Mouse (Mus musculus) forebrain, embryonic 16.5 days (tissue): ENCODE measurements at regions not wholly inside any gene's neighbourhood (a gene's known extent, or its start where the extent isn't known, plus 50 kb on each side); places are given as distances from the start of the nearest gene placed in this dataset.
A peak's percentile ranks its signal among the peaks of the same experiment; 100 is the strongest.

ENCODE experiments used
- ATAC-seq: fragments of 200-750 bp; cut with Nextera tagmentation; 2 replicates; pipeline ENCODE4 v1.8.0; 2017; ENCODE audit warnings: mild to moderate bottlenecking, moderate library complexity
- H3K27ac ChIP-seq: fragments of 300-500 bp; sonication (generic); 2 replicates; pipeline ENCODE4 v1.5.1; 2014; ENCODE audit warnings: low read length, control low read depth
- H3K27me3 ChIP-seq: fragments of 300-500 bp; sonication (generic); replicated peaks from 2 replicates; pipeline ENCODE4 v1.6.1; 2014; ENCODE audit warnings: low read length; ENCODE audit not compliant: control insufficient read depth, insufficient read depth
- H3K36me3 ChIP-seq: fragments of 300-500 bp; sonication (generic); 2 replicates; pipeline ENCODE4 v1.6.1; 2014; ENCODE audit not compliant: control insufficient read depth, insufficient read depth
- H3K4me1 ChIP-seq: fragments of 300-500 bp; sonication (generic); replicated peaks from 2 replicates; pipeline ENCODE4 v1.6.1; 2014; ENCODE audit warnings: low read length; ENCODE audit not compliant: control insufficient read depth, insufficient read depth
- H3K4me2 ChIP-seq: fragments of 300-500 bp; sonication (generic); 2 replicates; pipeline ENCODE4 v1.6.1; 2014; ENCODE audit warnings: mild to moderate bottlenecking, low read length, control low read depth
- H3K4me3 ChIP-seq: fragments of 300-500 bp; sonication (generic); replicated peaks from 2 replicates; pipeline ENCODE4 v1.5.1; 2014; ENCODE audit warnings: mild to moderate bottlenecking, low read length, control low read depth
- H3K9ac ChIP-seq: fragments of 300-500 bp; sonication (generic); replicated peaks from 2 replicates; pipeline ENCODE4 v1.6.1; 2014; ENCODE audit warnings: low read depth, low read length, control low read depth
- H3K9me3 ChIP-seq: fragments of 300-500 bp; sonication (generic); 2 replicates; pipeline ENCODE4 v1.6.1; 2016; ENCODE audit warnings: low read length; ENCODE audit not compliant: control insufficient read depth
- WGBS: fragments of 180-500 bp; shearing (Covaris S2); extraction: QIAGEN DNeasy Blood & Tissue Kit; methylation state at CpG from one replicate; pipeline ENCODE4 v1.1.7; 2014; 5-methylcytosine and 5-hydroxymethylcytosine counted together

DNA sequence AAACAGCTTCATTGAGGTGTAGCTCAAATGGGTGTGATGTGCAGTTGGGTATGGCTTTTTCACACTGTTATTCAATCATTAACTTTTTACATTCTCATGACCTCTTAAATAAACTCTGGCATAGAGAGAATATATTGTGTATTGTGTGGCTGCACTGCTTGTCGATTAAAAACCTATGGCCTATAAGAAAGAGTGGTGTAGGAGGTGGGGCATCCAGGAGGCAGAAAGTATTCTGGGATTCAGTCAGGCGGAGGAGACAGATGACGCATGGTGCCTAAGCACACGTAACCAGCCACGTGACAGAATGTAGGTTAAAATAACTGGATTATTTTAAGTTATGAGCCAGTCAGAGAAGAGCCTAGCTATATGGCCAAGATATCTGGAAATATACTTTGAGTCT lies 78.2 kb upstream of the Slc16a7 start:
- Histone ChIP-seq H3K4me3 (no peak overlapping the region), H3K27me3 (no peaks in the 10 kb centered on the region), H3K9ac (no peak overlapping the region), H3K27ac (no peak overlapping the region), H3K4me1 (no peaks in the 10 kb centered on the region), H3K36me3 (no peaks in the 10 kb centered on the region), H3K9me3 (no peaks in the 10 kb centered on the region), H3K4me2 (no peak overlapping the region)
- WGBS: 91% methylated on average over 5 of the region's 5 CpGs
- ATAC-seq: no peak

DNA sequence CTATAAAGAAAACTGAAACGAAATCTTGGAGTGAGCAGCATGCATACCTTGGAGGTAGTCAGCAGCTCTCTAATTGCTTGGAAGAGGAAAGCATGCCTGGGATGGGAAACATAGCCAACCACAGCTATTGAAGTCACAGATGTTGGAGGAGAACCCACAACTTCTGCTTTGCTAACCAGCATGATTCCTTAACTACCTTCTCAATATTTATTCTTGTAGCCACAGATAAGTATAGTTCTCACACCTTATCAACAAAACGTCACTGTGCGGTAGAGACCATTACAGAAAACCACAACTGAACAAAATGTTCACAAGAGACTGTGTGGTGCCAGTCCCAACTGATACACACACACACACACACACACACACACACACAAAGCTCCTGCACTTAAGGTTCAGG lies 99.1 kb upstream of the Slc16a7 start:
- WGBS: 86% methylated on average over 3 of the region's 3 CpGs
- Histone ChIP-seq H3K4me3 (no peak overlapping the region), H3K4me1 (no peaks in the 10 kb centered on the region), H3K27me3 (no peaks in the 10 kb centered on the region), H3K9ac (no peak overlapping the region), H3K9me3 (no peaks in the 10 kb centered on the region), H3K36me3 (no peaks in the 10 kb centered on the region), H3K4me2 (no peak overlapping the region), H3K27ac (no peak overlapping the region)
- no peak for ATAC-seq

DNA sequence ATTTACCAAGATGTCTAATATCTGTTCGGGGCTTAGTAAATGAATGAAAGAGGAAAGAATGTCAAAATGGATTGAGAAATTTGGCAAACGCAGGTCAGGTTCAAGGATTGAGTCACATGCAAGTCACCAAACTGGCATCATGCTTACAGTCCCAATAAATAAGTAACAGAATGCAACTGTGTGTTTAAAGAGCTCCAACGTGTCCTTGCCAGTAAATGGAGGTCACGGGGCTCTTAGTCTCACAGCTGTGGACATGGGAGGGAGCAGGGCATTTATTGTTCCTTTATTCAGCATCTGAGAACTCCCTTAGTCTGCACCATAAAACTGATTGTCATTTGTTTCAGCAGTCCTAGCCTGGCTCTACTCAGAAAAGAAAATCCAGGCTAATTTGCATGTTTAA lies 101.1 kb upstream of the Slc16a7 start:
- H3K4me3 ChIP-seq: no peak overlapping the region
- H3K27me3 ChIP-seq: no peaks in the 10 kb centered on the region
- H3K9me3 ChIP-seq: no peaks in the 10 kb centered on the region
- H3K4me2 ChIP-seq: no peak overlapping the region
- no peak overlapping the region for H3K9ac ChIP-seq
- no peaks in the 10 kb centered on the region for H3K4me1 ChIP-seq
- H3K27ac ChIP-seq: no peak overlapping the region
- no peaks in the 10 kb centered on the region for H3K36me3 ChIP-seq
- ATAC-seq: no peak
- 40% methylated on average over 4 of the region's 4 CpGs for WGBS

DNA sequence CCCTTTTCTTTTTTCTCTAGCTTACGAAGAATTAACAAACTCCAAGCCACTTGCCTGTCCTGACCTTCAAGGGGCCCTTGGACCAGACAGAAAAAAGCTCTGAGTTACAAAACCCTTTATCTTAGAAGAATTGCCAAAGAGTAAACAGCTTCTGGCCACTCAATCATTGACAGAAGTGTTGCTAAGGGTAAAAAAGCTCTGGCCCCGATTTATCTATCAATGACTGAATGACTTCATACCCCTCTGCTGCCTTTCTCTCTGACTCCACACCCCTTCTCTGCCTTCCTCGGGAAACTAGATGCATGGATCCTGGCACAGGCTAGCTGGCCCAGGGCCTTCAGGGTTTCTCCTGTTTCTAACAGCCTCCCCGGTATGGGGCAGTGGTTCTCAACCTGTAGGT lies 105.2 kb upstream of the Slc16a7 start:
- ATAC-seq: no peak
- H3K27me3 ChIP-seq: no peaks in the 10 kb centered on the region
- no peak overlapping the region for H3K4me3 ChIP-seq
- no peaks in the 10 kb centered on the region for H3K9me3 ChIP-seq
- no peaks in the 10 kb centered on the region for H3K4me1 ChIP-seq
- H3K27ac ChIP-seq: no peak overlapping the region
- WGBS: 68% methylated on average over 4 of the region's 4 CpGs
- H3K4me2 ChIP-seq: no peak overlapping the region
- no peak overlapping the region for H3K9ac ChIP-seq
- no peaks in the 10 kb centered on the region for H3K36me3 ChIP-seq

DNA sequence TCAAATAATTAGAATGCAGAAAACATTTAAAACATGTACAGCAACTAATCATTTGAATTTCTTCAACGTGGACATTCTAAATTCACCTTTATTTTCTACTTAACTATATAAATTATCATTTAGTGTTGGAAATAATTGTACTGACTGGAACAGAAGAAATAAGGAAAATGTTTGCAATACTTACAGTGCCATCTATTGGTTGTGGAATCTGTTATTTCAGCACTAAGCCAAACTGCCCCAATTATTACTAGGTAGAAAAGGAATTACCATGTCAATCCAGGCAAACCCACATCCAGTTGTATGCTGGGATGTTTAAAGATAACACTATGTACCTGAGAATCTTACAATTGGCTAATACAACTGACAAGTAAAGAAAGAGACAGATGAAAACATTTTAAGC lies 109.1 kb upstream of the Slc16a7 start:
- no peak overlapping the region for H3K4me3 ChIP-seq
- ATAC-seq: peak; percentile 36; the same call in 1 of the 2 replicates
- no peaks in the 10 kb centered on the region for H3K4me1 ChIP-seq
- H3K9me3 ChIP-seq: no peaks in the 10 kb centered on the region
- no peak overlapping the region for H3K27ac ChIP-seq
- H3K9ac ChIP-seq: no peak overlapping the region
- 21% methylated on average over 1 of the region's 1 CpGs for WGBS
- H3K36me3 ChIP-seq: no peaks in the 10 kb centered on the region
- no peaks in the 10 kb centered on the region for H3K27me3 ChIP-seq
- no peak overlapping the region for H3K4me2 ChIP-seq

DNA sequence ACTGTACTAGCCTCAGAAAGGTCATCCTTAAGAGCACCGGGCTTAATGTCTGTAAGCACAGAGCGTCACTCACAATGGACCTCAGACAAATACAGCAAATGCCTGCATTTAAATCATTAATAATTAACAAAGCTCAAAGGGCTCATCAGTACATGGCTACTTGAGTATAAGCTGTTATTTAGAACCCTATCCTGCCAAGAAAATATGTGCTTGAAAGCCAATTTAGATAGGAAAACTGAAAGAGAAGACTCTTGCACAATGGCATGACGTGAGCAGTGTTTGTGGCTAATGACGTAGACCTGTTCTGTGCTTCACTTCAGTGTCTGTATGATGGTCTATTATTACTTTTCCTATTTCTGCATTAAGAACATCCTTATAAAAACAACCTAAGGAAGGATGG lies 111.1 kb upstream of the Slc16a7 start:
- Histone ChIP-seq H3K27me3 (no peaks in the 10 kb centered on the region), H3K4me3 (no peak overlapping the region), H3K4me1 (no peaks in the 10 kb centered on the region), H3K27ac (no peak overlapping the region), H3K36me3 (no peaks in the 10 kb centered on the region), H3K4me2 (no peak overlapping the region), H3K9ac (no peak overlapping the region), H3K9me3 (no peaks in the 10 kb centered on the region)
- WGBS: 69% methylated on average over 4 of the region's 4 CpGs
- no peak for ATAC-seq

DNA sequence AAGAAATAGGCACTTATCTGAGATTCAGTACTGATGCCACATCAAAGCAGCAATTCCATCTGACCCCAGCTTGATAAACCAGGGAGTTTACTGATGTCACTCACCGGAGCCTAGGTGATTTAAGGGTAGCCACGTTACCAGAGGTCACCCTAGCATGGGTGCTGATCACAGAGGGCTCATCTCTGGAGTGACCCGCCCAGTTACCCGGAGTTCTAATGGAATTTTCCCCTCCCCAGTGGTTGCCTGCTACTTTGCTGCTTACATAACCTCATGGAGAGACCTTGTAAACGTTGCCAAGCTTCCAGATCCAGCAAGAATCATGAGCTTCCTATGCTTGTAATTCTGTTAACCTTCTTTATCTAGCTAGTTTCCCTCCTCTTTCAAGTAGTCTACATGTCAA lies 125.8 kb upstream of the Slc16a7 start:
- no peak for ATAC-seq
- no peak overlapping the region for H3K4me2 ChIP-seq
- H3K4me3 ChIP-seq: no peak overlapping the region
- H3K27ac ChIP-seq: no peak overlapping the region
- H3K9me3 ChIP-seq: no peaks in the 10 kb centered on the region
- 83% methylated on average over 5 of the region's 5 CpGs for WGBS
- H3K4me1 ChIP-seq: no peaks in the 10 kb centered on the region
- no peaks in the 10 kb centered on the region for H3K27me3 ChIP-seq
- H3K9ac ChIP-seq: no peak overlapping the region
- H3K36me3 ChIP-seq: no peaks in the 10 kb centered on the region

DNA sequence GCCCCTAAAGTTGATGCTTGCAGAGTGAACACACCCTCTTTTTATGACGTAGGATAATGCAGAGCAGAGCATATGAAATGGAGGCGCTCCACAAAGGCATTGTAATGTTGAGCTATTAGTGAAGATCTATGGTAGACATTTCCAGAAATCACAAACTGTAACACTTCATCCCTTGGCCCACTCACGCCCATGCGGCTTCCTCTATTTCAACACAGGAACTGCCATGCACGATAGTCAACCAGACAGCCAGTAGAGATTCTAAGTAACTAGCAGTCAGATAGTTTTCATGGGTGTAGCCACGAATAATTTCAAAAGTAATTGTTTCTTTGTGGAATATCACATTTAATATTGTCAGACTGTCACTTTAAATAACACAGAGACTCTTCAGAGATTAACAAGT lies 141.6 kb upstream of the Slc16a7 start:
- WGBS: 92% methylated on average over 6 of the region's 6 CpGs
- no peaks in the 10 kb centered on the region for H3K9me3 ChIP-seq
- no peak overlapping the region for H3K4me3 ChIP-seq
- no peaks in the 10 kb centered on the region for H3K27me3 ChIP-seq
- no peak overlapping the region for H3K4me2 ChIP-seq
- H3K27ac ChIP-seq: no peak overlapping the region
- ATAC-seq: no peak
- no peaks in the 10 kb centered on the region for H3K36me3 ChIP-seq
- no peaks in the 10 kb centered on the region for H3K4me1 ChIP-seq
- no peak overlapping the region for H3K9ac ChIP-seq

DNA sequence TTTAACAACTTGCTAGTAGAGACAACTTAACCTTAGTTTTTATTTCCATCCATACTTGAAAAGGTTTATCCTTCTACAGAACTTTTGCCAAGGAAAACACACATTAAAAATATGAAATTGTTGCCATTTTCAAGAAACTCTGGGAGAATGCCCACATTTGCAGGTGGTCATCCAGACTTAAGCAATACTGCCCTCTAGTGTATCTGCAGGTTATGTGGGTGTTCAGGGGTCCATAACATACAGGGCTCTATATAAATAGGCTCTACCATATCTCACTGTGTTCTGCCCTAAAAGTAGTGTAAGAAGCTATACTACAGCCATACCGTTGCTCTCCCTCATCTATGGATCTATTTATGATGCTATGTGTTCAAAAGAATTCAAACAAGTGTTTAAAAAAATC lies 149.1 kb upstream of the Slc16a7 start:
- 42% methylated on average over 1 of the region's 1 CpGs for WGBS
- Histone ChIP-seq H3K36me3 (no peaks in the 10 kb centered on the region), H3K4me2 (no peak overlapping the region), H3K27ac (no peak overlapping the region), H3K9ac (no peak overlapping the region), H3K9me3 (no peaks in the 10 kb centered on the region), H3K27me3 (no peaks in the 10 kb centered on the region), H3K4me1 (no peaks in the 10 kb centered on the region), H3K4me3 (no peak overlapping the region)
- no peak for ATAC-seq

DNA sequence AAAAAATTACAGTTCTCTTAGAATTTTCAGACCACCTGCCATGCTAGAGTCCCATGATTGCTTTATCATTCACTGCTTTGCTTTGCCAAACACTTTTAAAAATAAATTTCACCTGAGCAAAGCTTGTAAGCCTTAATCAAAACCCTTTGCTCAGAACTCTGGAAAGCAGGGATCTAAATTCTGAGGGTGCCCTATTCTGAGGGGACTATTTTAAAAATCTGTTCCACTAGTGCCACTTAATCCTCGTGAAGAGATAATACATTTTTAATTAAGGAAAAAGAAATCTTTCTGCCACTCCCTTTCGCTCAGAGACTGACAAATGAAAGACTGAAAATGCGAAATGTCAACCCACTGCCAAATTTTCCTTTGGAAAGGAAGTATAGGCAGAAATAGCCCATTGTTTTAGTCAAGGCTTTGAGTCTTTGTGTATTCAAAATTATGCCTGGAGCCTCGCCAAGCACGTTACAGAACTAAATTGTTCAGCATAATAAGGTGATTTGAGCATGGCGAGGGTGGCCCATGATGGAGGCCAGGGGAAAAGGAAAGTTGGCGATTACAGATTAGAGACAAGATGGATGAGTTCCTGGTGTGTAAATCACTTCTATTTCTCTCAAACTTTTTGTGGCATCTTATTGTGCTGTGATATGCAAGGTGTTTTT lies 197.4 kb upstream of the Slc16a7 start:
- no peaks in the 10 kb centered on the region for H3K36me3 ChIP-seq
- H3K9me3 ChIP-seq: no peaks in the 10 kb centered on the region
- no peak overlapping the region for H3K4me2 ChIP-seq
- H3K27me3 ChIP-seq: no peaks in the 10 kb centered on the region
- H3K4me3 ChIP-seq: no peak overlapping the region
- ATAC-seq: peak; percentile 93
- 10% methylated on average over 7 of the region's 7 CpGs for WGBS
- no peaks in the 10 kb centered on the region; the same call in 1 of the 2 replicates for H3K4me1 ChIP-seq
- peak overlapping the region; percentile 37; the same call in 1 of the 2 replicates for H3K27ac ChIP-seq
- no peak overlapping the region for H3K9ac ChIP-seq
